Mouse (Mus musculus) spleen, adult 2 months (tissue): Measurements from ENCODE around the gene Nfia. TPM values are rescaled to one million over a fixed set of nuclear protein-coding genes. Genes with fewer than 3 reads are reported as not detected.

Experiments
- DNase-seq, 2 experiments: peaks; one replicate each; pipeline versions ENCODE4 v3.0.0 to v3.0.0-alpha.2; 2012 to 2021; ENCODE audit warnings: low spot score in 2 of 2, low read depth in 1 of 2
- H3K27ac ChIP-seq: fragments of 200-500 bp; 2 replicates; pipeline ENCODE4 v1.5.1; 2012; ENCODE audit warnings: low read length, inconsistent platforms; ENCODE audit not compliant: insufficient read depth
- H3K27me3 ChIP-seq: fragments of 200-500 bp; 2 replicates; pipeline ENCODE4 v1.6.1; 2012; ENCODE audit warnings: mild to moderate bottlenecking, moderate library complexity, low read length, inconsistent platforms; ENCODE audit not compliant: control insufficient read depth, insufficient read depth
- H3K36me3 ChIP-seq: fragments of 200-500 bp; 2 replicates; pipeline ENCODE4 v1.6.1; 2012; ENCODE audit warnings: mild to moderate bottlenecking, low read length, inconsistent platforms; ENCODE audit not compliant: control insufficient read depth, insufficient read depth
- H3K4me1 ChIP-seq: fragments of 200-500 bp; 2 replicates; pipeline ENCODE4 v1.6.1; 2011; ENCODE audit warnings: inconsistent platforms; ENCODE audit not compliant: control insufficient read depth, insufficient read depth, insufficient read length
- H3K4me3 ChIP-seq: fragments of 200-500 bp; 2 replicates; pipeline ENCODE4 v1.5.1; 2011; ENCODE audit warnings: mild to moderate bottlenecking, inconsistent platforms; ENCODE audit not compliant: insufficient read depth, insufficient read length; ENCODE audit errors: extremely low read depth
- CTCF ChIP-seq: fragments of 200-500 bp; IDR thresholded peaks from 2 replicates; pipeline ENCODE4 v1.5.1; 2011; ENCODE audit warnings: mild to moderate bottlenecking, inconsistent platforms; ENCODE audit not compliant: insufficient read depth, insufficient read length, insufficient replicate concordance; ENCODE audit errors: extremely low read depth
- POLR2A ChIP-seq: fragments of 200-500 bp; IDR thresholded peaks from 2 replicates; pipeline ENCODE4 v1.6.1; 2011; ENCODE audit warnings: low read depth, low read length, inconsistent platforms
- WGBS: fragments of 180-500 bp; shearing (Covaris S2); methylation state at CpG from one replicate; pipeline ENCODE4 v1.1.7; 2018; 5-methylcytosine and 5-hydroxymethylcytosine counted together
- polyA plus RNA-seq: library from polyadenylated mRNA; depleted of rRNA; stranded (reverse); fragments of >200 nt; gene quantifications from 2 replicates; pipeline ENCODE4 v1.2.3, GENCODE M21; 2012

Nfia gene
- polyA plus RNA-seq, 1 experiment, result 10.3 TPM

DNA sequence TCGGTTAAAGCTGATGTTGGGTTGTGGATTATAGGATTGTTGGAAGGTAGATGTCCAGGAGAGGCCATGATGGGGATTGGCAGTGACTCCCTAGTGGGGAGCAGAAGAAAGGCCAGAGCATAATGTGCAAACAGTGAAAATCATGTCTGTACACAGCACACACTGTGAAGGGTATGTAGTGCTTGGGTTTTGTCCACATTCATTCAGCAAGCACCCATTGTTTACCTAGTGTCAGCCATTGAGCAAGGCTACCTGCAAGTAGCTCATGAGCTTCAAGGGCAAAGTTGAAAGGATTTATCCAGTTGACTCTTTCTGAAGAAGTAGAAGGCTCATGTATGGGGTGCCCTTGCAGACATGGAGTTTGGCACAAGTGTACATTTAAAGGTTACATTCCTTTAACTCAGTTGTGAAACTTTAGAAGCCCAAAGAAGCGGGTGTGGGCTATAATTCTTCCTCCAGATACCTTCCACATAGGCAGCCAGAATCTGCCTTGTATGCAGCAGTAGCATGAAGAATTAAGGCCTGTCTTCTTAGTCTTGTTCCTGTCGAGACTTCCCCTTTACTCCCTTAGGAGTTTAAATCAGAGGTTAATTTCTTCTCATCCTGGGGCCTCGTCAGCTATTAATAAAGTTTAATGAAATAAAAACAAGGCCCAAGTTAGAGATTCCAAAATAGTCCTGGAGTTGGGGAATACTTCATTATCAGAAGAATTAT is 37.2 kb downstream of the Nfia start:
- H3K4me1 ChIP-seq, result no peaks in the 10 kb centered on the region
- no peak overlapping the region for H3K27ac ChIP-seq
- H3K27me3 ChIP-seq, result no peaks in the 10 kb centered on the region
- DNase-seq, result no peak
- 63% methylated on average over 4 of the region's 4 CpGs for WGBS
- no peak overlapping the region for H3K4me3 ChIP-seq
- TF ChIP-seq POLR2A (no peak), CTCF (no peak)
- H3K36me3 ChIP-seq, result no peaks in the 10 kb centered on the region

DNA sequence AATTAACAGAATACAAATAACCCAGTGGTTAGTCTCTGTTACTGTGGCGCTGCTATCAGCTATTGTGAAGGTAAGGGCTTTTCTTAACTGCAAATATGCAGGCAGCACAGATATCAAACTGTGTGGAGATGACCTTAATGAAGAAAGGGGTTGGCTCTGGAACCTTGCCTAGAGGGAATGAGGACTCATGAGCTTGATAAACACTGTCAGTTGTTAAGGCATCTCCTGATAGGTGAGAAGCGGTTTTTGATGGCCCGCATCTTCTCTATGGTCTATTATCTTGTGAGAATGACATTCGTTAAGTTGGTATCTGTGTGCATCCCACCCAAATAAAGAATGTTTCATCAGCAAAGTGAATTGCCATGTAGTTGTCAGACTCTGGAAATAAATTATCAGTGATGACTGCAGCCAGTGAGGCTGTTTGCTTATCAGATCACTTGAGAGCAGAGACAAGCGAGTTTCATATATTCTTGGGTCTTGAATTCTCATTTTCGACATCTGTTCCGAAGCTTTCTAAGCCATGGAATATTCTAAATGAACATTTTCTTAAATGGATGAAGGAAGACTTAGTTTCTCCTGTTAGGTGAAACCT is 37.9 kb downstream of the Nfia start:
- Histone ChIP-seq H3K4me3 (no peak overlapping the region), H3K36me3 (no peaks in the 10 kb centered on the region), H3K4me1 (no peaks in the 10 kb centered on the region), H3K27ac (no peak overlapping the region), H3K27me3 (no peaks in the 10 kb centered on the region)
- WGBS, result 92% methylated on average over 7 of the region's 7 CpGs
- no peak for DNase-seq
- no peak for TF ChIP-seq CTCF
- no peak for TF ChIP-seq POLR2A

DNA sequence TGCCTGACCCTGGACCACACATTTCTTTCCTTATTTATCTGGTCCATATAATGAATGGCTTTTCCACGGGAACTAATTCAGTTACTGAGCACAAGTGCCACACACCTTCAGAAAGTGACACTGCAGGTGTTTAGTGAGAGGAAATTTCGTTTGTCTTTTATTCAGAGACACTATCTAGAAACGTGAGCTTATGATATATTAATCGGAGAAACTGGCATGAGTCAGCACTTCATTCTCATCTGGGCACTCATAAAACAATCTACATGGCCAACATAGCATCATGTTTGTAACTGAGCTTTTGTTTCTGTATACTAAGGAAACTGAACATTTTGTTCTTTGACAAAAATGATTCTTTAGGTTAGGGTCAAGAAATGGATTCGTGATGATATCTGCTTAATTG is 40.5 kb downstream of the Nfia start:
- TF ChIP-seq CTCF (no peak), POLR2A (no peak)
- no peak for DNase-seq
- 81% methylated on average over 5 of the region's 5 CpGs for WGBS

DNA sequence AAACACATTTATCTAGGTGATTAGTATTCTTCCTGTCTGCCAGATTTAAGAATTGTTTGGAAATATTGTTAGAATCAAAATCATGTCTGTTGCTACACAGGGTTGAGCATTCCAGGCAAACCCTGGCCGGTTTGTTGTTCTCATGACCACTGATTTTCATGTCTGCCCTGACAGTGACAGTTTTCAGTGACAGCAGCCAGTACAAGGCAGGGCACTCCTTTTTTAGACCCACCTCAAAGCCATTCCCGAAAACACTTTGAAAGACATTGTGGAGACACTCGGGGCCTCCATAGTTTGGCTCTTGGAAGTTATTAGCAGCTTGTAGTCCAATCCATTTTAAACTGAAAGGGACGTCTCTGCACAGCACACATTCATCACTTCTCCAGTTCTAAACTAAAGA is 41.5 kb downstream of the Nfia start:
- no peak for DNase-seq
- Histone ChIP-seq H3K4me3 (no peak overlapping the region), H3K4me1 (no peaks in the 10 kb centered on the region), H3K27me3 (no peaks in the 10 kb centered on the region), H3K27ac (no peak overlapping the region), H3K36me3 (no peaks in the 10 kb centered on the region)
- no peak for TF ChIP-seq POLR2A
- 89% methylated on average over 4 of the region's 4 CpGs for WGBS

More for the DNA sequence above, 40.5 kb downstream of the Nfia start:
- H3K27me3 ChIP-seq, result no peaks in the 10 kb centered on the region
- H3K27ac ChIP-seq, result no peak overlapping the region
- H3K4me1 ChIP-seq, result no peaks in the 10 kb centered on the region
- H3K4me3 ChIP-seq, result no peak overlapping the region
- no peaks in the 10 kb centered on the region for H3K36me3 ChIP-seq

DNA sequence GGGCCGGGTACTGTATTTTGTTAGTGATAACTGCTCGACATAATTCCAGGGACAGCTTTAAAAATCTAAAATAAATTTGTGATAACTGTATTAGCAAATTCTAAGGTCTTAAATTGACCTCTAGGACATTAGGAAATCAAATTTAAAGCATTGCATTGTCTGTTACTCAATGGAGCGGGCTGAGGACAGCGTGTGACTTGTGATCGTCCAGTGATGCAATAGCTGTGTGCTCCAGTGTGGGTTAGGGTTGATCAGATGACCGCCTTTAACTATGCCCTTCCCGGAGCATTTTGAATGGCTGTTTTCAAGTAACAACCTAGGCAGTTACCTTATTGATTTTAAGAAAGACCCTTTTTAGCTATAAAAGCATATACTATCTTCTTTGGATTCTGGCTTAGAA is 42.0 kb downstream of the Nfia start:
- no peak for DNase-seq
- H3K36me3 ChIP-seq, result no peaks in the 10 kb centered on the region
- no peaks in the 10 kb centered on the region for H3K27me3 ChIP-seq
- no peak for TF ChIP-seq CTCF
- TF ChIP-seq POLR2A, result no peak
- H3K4me1 ChIP-seq, result no peaks in the 10 kb centered on the region
- H3K4me3 ChIP-seq, result no peak overlapping the region
- 90% methylated on average over 7 of the region's 7 CpGs for WGBS
- H3K27ac ChIP-seq, result no peak overlapping the region

DNA sequence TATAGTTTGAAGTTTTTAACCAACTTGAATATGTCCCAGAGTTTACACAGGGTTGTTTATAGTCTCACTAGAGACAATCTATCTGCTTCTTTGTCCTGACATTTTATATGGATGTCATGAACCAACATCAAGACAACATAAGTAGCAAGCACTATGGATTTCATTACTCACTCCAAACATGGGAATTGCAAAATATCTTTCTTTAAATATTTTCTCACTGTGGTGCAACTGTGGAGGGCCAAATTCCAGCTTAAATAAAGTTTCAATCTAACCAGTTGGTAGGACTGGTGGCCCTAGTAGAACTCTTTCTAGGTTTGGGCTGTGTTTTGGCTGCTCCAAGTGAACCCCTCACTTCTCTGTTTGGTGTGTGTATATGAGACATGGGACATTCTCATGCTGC is 43.5 kb downstream of the Nfia start:
- no peaks in the 10 kb centered on the region for H3K27me3 ChIP-seq
- H3K4me3 ChIP-seq, result no peak overlapping the region
- no peak overlapping the region for H3K27ac ChIP-seq
- TF ChIP-seq POLR2A (no peak), CTCF (no peak)
- H3K36me3 ChIP-seq, result no peaks in the 10 kb centered on the region
- DNase-seq, result no peak
- no peaks in the 10 kb centered on the region for H3K4me1 ChIP-seq

DNA sequence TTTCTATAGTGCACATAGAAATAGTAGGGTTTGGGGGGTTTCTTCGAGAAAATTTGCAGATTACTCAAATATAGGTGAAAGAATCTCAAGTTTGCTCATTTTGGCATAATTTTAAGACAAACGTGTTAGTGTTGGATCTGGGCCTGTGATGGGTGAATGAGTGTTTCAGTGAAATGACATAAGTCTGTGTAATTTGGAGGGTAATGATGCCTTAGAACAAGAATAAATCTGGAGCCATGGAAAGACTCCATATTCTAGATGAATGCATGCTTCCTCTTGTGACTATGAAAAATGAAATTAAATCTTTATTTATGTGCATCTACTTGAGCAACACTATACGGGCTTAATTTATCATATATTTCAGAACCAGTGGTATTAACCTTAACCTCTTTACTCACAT is 44.2 kb downstream of the Nfia start:
- DNase-seq, result no peak
- no peak for TF ChIP-seq CTCF
- no peak for TF ChIP-seq POLR2A

More for the DNA sequence above, 44.2 kb downstream of the Nfia start:
- no peaks in the 10 kb centered on the region for H3K4me1 ChIP-seq
- 88% methylated on average over 3 of the region's 3 CpGs for WGBS
- no peak overlapping the region for H3K27ac ChIP-seq
- no peak overlapping the region for H3K4me3 ChIP-seq
- no peaks in the 10 kb centered on the region for H3K27me3 ChIP-seq
- H3K36me3 ChIP-seq, result no peaks in the 10 kb centered on the region
